Mouse (Mus musculus) ES-Bruce4 (cell line): ENCODE results near the gene Efna1.

ENCODE experiments used
- CTCF ChIP-seq: IDR thresholded peaks from one replicate; pipeline ENCODE4 v1.8.1; 2011; ENCODE audit warnings: low read depth, low read length
- EP300 ChIP-seq: IDR thresholded peaks from 2 replicates; pipeline ENCODE4 v1.6.1; 2011; ENCODE audit warnings: low read depth, low read length; ENCODE audit not compliant: insufficient read depth
- POLR2A ChIP-seq: IDR thresholded peaks from one replicate; pipeline ENCODE4 v1.8.1; 2011; ENCODE audit warnings: low read length; ENCODE audit not compliant: insufficient read depth

DNA sequence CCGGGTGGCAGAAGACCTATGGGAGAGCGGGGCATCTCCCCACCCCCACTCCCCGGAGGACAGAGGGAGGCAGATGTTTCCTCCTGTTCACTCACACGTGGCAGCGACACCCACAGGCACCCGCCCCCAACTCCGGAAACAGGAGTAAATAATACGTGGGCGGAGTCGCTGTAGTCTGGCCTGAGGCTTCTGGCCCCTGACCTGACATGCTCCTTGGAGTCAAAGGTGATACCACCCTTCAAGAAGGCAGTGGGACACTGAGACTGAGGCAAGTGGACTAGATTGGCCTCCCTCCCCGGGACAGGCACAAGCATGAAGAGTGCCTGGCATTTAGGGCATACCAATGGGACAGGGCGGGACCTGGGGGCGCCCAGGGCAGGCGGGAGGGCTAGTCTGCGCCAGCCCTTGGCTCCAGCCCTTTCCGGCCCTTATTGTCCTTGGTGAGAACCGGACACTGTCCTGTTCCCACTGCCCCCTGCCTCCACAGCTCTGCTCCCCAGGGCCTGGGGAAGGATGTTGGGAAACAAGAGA, 29.5 kb downstream of the Efna1 start:
- TF ChIP-seq EP300 (no peak), POLR2A (no peak), CTCF (no peak)
